Mouse (Mus musculus) bone marrow macrophage, adult 2 months (primary cell): ENCODE measurements around the gene Pafah1b3.

Experiments
- CTCF ChIP-seq: IDR thresholded peaks from 2 replicates; pipeline ENCODE4 v1.5.1; 2012; ENCODE audit warnings: low read depth, mild to moderate bottlenecking, low read length, moderate library complexity
- POLR2A ChIP-seq: IDR thresholded peaks from 2 replicates; pipeline ENCODE4 v1.6.1; 2012; ENCODE audit warnings: mild to moderate bottlenecking, low read depth, low read length, borderline replicate concordance

DNA sequence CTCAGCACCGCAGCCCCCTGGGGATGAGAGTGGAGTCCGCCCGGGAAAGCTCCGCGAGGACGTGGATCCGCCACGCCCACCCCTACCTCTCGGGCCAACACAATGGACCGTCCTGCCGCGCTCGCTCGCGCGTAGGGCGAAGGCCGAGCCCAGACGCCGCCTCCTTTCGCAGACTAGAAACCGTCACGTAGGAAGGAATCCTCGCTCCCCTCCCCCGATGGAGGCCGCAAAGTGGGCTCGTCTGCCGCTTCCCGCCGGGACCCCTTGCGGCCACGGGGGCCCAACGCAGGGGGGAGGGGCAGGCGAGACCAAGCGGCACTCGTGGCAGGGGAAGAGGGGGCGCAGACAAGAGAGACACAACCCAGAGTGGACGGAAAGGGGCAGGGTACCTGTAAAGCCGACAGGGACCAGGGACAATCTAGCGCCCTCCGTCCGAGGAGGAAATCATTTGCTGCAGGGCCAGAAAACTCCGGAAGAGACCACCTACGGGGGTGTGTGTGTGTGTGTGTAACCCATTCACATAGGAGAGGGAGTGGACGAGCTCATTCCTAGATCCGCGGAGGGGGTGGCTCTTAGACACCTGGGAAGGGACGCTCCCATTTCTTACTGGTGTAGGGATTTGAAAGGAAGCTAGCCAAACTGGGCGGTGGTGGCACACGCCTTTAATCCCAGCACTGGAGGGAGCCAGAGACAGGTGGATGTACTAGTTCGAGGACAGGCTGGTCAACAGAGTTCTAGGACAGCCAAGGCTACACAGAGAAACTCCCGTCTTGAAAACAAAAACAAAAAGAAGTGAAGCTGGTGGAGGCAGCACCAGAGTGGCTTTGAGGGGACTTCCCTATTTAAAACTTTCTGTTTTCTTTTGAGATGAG lies at the start of gene Pafah1b3:
- no peak for TF ChIP-seq CTCF
- TF ChIP-seq POLR2A: no peak
